Mouse (Mus musculus): ENCODE measurements around the gene Rbpms2. TPM values are rescaled to one million over a fixed set of nuclear protein-coding genes. Genes with fewer than 3 reads are reported as not detected.
A peak's percentile ranks its signal among the peaks of the same experiment; 100 is the strongest.
"Not testable (repeated sequence)": the region's sequence is repeated elsewhere in the genome, so short reads cannot be mapped to it uniquely, and the experiment has no call there.

Rbpms2 gene
- total RNA-seq, 2 experiments from 2014 or later: 45.2 to 45.6 TPM

DNA sequence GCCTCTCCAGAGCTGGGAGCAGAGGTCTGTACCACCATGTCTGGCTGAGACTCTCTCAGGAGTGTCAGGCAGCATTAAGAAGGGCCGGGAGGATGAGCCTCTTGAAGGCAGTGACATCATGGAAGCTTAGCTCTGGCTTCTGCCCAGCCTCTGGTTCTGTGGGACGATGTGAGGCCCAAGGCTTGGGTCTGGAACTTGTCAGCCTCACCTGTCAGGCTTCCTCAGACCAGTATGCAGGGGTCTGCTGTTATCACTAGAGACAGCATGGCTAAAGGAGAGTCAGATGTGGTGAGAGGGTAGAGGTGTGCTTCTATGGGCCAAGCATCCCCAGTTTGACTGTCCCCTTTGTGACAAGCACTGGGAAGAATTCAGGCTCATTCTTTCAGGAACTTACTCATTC is 16.4 kb upstream of the Rbpms2 start:
- DNase-seq (ENCODE audit: low spot score in 2 of 2): no peak

DNA sequence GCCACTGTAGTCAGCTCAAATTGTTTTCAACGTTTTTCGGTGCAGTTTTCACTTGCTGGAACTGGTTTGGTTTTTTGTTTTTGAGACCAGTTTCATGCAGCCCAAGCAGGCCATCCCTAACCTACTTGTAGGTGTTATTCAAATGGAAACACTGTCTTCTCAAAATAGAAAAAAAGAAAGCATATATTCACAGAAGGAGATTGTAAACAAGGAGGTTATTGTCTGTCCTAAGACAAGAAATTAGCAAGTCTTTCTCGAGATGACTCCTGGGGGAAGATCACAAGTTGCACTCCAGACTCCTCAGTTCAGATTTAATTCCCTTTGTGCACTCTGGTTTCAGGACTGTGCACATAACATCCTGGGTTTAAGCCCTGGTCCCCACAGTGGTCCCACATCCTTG is 10.1 kb upstream of the Rbpms2 start:
- no peak for DNase-seq (ENCODE audit: low spot score in 2 of 2)

DNA sequence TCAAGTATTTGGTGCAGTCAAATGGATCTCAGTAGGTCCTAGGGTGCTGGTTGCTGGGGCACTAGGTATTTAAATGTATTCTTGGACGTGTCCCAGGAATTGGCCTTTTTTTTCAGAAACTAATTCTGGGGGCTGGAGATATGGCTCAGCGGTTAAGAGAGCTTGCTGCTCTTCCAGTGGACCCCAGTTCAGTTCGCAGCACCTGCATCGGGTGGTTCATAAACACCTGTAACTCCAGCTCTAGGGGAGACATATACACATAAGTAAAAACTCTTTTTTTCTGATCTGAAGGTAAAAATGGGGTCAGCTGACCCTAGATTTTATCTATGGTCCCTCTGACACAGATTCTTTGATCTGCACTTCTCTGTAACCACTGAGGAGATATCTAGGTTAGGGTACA is 8.3 kb upstream of the Rbpms2 start:
- no peak for DNase-seq (ENCODE audit: low spot score in 2 of 2)

DNA sequence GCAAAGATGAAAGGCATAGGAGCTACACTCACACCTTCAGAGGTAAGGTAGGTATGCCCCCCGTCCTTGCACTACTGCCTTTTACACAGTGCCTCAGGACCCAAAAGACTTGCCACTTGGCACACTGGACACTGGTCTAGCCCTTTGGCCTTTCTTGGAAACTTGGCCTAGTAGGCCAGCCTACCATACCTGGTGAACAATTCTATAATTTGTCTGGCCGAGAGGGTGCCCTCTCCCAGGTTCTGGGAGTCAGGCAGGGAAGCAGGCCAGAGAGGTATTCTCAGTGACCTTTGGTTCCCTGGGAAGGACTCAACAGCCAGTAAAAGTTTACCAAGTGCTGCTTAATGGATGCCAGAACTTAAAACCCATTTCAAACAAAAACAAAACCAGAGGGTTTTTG is 7.8 kb upstream of the Rbpms2 start:
- DNase-seq (ENCODE audit: low spot score in 2 of 2): no peak

DNA sequence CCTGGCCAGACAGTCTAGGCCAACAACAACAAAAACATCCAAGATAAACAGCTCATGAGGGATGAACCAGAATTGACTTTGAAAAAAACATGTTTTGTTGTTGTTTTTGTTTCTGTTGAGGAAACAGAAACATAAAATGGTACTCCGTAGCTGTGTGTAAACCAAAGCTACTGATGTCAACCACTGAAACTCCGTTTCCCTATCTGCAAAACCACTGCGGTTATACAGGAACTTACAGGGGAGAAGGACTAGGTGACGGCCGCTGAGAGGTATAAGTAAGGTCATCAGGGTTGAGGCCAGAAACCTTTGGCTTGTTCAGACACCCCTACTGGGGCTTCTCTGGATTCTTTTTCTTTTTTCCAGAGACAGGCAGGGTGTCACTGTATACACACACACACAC is 6.6 kb upstream of the Rbpms2 start:
- no peak for DNase-seq (ENCODE audit: low spot score in 2 of 2)

DNA sequence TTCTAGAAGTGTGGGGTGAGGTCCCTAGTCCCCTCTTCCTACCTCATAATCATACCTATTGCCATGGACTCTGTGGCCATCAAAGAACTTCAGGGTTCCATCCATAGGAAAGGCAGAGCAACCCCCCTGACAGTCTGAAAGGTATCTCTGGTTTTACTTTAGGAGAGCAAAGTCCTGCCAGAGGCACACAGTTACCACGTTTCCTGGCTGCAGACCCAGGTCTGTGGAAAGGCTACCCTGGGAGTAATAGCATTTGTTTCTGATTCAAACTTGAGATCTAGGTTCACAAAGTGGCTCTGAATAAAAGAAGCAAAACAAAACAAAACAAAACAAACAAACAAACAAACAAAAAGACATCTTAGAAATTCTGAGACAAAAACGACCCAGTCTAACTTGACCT is 5.2 kb upstream of the Rbpms2 start:
- no peak for DNase-seq (ENCODE audit: low spot score in 2 of 2)

DNA sequence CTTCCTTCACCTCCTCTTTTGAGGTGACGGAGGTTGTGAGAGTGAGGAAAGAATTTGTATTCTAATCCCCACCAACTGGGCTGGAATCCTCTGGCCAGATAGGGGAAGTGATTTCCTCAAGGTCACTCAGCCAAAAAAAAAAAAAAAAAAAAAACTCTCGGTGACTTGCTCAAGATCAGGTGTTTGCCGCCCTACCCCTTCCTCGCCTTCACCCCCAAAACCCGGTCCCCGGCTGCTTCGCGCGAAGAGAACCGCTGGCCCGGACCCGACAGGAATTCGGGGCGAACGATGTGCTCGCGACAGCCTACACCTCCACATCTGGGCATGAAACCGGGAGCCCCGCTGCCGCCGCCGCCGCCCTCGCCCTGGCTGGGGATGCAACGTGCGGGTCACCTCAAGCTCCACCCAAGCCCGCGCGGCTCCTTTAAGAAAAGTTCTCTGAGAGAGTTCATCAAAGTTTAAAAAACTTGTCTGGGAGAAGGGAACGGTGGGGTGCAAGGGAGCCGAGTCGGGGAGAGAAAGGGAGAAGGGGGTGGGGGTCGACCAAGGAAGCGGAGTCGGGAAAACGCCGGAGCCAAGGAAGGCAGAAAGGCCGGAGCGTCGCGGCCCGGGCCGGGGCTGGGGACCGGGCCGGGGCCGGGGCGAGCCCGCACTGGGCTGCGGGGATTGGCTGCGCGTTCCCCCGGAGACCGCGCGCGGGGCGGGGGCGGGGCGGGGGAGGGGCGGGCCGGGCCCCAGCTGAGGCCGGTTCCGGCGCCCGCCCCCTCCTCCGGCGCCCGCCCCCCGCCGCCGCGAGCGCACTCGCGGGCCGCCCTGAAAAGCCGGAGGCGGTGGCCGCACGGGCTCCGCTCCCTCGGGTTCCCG is 551 bp downstream of the Rbpms2 start:
- peak; percentile 37 to 48 for DNase-seq (ENCODE audit: low spot score in 2 of 2)

DNA sequence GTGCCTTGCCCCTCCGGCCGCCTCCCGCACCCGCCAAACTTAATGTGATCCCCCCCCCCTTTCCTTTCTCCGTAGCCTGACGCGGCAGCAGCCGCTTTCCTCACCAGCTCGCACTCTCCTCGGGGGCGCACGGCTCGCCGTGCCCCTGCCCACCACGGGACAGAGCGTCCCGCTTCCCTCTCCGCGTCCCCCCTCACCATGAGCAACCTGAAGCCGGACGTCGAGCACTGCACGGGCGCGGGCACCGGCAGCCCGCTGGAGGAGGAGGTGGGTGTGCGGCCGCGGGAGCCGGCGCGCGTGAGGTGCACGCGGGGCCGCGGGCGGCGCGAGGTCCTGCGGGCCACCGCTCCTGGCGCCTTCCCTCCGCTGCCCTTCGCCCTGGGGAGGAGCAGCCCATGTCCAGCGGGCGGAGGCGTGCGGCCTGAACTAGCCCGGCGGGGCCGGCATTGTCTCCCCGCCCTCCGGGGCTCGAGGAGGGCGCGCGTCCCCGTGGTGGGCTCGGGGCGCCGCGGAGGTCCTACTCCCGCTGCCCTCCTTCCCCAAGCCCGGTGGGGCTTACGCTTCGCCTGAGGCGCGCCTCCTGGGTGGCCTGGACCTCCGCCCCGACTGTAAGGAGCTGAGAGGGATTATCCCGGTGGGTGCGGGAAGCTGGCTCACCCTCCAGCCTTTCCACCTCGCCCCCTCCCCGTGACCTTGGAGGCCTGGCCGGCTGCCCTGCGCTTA is 1.3 kb downstream of the Rbpms2 start:
- DNase-seq (ENCODE audit: low spot score in 2 of 2): no peak

DNA sequence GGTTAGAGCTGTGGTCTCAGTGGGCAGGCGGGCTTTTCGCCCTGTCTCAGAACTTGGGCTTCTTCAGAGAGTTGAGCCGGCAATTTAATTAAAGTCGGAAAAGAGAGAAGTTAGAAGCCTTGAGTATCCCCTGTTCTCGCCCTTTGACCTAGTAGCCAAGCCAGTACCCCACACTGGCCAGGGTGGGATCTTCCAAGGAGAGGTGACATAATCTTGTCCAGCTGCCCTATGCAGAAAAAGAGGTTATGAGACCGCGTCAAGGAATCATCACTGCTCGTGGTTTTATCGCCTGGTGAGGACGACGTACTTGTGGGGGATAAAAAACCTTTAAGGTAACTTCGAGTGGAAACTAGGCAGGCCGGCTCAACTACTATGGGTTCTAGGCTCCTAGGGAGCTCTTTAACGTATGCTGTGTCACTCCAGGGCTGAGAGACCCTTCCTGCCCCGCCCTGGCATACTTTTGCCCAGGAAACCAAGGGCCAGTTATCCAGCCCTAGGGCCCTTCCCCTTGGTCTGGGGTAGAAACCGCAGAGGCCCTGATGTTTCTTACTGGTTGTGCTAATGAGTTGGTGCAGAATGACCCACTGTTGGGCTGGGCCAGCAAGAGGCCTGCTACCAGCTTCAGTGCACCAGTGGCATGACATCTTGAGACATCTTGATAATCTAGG is 2.0 kb downstream of the Rbpms2 start:
- no peak for DNase-seq (ENCODE audit: low spot score in 2 of 2)

DNA sequence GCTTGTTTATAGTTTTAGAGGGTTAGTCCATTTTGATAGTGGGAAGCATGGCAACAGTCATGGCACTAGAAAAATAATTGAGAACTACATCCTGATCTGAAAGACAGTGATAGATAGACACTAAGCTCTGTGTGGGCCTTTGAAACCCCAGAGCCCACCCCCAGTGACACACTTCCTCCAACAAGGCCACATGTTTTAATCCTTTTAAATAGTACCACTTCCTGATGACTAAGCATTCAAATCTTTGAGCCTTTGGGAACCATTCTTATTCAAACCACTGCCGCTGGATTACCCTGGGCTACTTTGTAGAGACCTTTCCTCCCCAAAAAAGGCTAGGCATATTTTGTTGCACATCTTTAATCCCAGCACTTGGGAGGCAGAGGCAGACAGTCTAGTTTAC is 6.3 kb downstream of the Rbpms2 start:
- DNase-seq (ENCODE audit: low spot score in 2 of 2): no peak

DNA sequence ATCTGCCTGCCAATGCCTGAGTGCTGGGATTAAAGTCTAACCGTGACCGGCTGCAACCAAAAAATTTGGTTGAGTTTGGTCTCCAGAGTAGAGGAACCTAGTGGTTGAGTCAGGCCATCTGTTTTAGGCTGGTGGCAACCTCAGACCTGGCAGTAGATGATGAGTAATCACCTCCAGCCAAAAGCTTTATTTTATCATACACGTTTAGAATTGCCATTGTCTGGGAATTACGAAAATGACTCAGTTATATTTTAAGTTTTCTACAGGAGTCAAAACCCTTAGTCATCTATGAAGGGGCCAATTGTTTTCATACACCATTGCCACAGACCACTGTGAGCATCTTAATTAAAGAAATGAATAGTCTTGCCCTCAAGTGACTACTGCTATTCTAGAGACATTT is 7.5 kb downstream of the Rbpms2 start:
- DNase-seq (ENCODE audit: low spot score in 2 of 2): no peak

DNA sequence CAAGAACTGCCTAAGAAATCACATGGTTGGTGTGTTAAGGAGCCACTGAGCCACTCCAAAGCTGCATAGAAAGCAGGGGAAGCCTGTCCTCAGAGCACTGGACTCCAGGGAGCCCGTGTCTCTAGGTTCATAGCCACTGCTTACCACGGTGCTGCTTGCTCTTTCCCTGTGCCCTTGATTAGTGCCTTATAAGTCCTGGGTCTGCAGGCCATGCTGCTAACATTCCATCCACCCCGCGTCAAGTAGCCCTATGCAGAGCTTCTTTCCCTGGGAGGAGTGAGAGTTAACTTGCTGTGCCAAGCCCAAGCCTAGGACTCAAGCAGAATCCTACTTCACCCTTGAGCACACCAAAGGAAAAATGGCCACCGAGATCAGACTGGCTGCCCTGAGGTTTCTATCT is 9.6 kb downstream of the Rbpms2 start:
- no peak for DNase-seq (ENCODE audit: low spot score in 2 of 2)

DNA sequence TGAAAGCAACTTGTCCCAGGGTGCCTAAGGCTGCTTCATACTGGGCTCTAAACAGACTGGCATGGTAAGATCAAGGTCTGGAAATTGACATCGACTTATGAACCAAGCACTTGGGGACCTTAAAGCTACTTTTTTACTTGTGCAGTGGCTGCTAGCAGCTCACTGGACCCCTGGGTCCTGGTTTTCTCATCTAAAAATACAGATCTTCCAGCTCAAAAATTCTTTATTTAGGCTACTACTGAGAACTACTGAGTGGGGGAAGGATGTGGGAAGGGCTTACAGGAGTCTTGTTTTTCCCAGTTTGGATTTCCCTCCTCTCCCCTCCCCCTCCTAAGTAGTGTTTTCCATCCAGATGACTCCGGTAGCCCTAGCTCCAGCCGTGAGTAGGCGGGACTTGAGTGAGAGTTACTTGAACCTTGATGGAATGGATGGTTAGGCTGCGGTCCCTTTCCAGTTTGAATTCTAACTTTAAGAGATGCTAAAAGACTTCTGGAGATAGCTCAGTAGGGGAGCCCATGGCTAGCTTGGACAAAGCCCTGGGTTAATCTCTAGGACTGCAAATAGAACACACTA is 11.5 kb downstream of the Rbpms2 start:
- no peak for DNase-seq (ENCODE audit: low spot score in 2 of 2)

DNA sequence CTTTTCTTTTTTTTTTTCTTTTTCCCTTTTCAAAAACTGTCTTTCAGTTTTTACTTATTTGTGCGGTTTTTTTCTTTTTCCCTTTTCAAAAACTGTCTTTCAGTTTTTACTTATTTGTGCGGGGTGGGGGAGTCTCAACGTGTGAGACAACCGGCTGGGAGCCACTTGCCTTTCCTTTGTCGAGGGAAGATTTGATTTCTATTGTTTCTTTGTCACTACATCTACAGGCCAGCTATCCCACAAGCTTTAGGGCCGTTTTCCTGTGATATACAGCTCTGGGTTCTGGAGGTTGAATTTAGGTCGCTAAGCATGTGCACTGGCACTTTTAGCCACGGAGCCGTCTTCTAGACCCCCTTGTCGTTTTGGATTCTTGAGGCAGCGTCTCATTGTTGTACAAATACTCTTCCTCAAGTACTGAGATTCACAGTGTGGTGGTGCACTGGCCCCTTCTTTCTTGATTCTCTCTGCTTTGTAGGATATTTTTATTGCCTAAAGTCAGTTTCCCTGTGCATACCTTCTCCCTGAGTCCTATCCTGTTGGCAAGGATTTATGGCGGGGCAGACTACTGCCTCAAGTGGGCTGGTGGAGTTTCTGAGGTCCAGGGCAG is 12.1 kb downstream of the Rbpms2 start:
- no peak for DNase-seq (ENCODE audit: low spot score in 2 of 2)

DNA sequence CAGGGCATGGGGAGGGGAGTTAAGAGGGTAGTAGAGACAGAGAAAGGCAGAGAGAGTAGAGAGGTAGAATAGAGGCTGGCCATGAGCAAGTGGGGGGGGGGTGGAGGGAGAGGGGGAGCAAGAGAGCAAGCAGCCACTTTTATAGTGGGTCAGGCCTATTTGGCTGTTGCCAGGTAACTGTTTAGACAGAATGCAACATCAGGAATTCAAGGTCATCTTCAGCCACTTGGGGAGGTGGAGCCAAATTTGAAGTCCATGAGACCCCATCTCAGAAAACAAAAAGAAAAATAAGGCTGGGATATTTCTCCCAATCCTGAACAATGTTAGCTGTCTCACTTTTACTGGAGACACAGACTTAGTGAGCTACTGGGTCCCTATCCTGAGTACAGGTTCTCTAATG is 13.1 kb downstream of the Rbpms2 start:
- no peak for DNase-seq (ENCODE audit: low spot score in 2 of 2)

DNA sequence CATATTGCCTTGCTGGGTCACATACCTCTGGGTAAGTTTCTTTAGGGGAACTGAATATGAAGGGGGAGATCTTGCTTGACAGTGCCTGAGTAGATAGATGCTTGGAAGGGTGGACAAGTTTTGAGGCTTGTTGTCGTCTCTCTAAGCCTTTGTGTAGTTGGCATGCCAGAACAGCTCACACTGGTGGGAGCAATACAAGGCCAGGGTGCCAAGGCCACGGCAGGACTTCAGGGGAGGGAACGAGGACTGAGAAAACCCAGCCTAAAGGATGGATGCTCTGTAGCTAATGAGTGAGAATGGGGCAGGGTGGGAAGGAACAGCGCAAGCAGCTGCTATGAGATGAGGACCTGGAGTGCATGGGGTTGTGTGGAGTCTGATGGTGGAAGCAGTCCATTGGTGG is 15.5 kb downstream of the Rbpms2 start:
- DNase-seq (ENCODE audit: low spot score in 2 of 2): no peak

DNA sequence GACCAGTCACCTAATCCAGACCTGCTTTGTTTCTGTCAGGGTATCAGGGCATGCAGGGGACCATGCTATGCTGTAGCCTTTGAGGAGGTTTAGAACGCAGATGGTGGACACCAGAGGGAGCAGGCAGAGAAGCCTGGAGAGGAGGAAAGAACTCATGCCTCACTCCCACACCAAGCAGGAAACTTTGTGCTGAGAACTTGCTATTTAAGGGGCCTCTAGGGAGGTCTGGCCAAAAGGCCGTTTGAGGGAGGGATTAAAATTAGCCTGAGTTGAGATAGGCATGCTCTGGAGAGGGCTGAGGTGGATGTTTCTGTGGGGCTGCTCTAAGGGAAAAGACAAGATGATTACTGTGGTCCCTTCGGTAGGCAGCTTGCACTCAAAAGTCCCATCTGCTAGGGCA is 16.5 kb downstream of the Rbpms2 start:
- DNase-seq (ENCODE audit: low spot score in 2 of 2): no peak

DNA sequence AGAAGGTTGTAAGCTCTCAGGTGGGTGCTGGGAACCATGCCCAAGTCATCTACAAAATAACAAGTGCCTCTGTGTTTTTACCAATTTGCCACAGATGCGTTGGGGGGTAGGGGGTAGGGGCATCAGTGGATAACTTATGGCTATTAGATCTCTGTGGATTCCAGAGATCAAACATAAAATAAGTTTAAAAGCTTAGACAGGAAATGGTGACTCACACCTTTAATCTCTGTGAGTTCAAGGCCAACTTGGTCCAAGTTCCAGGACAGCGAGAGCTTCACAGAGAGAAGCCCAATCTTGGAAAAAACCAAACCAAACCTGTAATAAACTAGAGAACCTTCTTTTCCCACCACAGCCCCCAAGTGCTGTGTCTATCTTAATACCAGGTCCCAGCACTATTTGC is 17.3 kb downstream of the Rbpms2 start:
- no peak for DNase-seq (ENCODE audit: low spot score in 2 of 2)

DNA sequence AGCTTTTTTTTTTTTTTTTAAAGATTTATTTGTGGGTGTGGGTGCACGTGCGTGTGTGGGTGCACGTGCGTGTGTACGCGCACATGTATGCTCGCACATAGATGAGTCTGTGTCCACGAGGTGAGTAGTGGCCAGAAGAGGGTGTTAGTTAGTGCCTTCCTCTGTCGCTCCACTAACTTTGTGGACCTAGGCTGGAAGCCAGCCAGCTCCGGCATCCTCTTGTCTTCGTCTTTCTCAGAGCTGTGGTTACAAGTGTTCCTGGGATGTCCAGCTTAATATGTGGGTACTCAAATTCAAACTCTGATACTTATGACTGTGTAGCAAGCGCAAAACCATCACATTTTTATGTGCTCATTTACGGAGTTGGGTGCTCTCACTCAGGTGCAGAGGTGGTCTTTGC is 19.3 kb downstream of the Rbpms2 start:
- no peak for DNase-seq (ENCODE audit: low spot score in 2 of 2)

DNA sequence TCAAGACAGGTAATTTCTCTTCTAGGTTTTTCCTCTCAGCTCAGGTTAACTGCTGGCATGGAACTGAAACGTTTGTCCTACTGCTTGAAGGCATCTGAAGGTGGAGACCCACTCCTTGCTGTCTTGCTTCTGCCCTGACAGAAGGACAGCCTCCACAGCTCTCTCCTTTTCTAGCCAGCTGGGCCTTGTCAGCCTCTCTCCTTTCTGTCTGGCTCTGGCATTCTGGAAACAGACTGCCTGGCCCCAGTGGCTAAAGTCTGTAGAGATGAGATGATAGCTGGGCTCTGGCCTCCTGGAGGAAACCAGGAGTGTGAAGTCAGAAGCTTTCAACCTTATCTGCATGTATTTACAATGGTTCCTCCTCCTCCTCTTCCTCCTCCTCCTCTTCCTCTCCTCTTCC is 20.5 kb downstream of the Rbpms2 start:
- DNase-seq (ENCODE audit: low spot score in 2 of 2): no peak

DNA sequence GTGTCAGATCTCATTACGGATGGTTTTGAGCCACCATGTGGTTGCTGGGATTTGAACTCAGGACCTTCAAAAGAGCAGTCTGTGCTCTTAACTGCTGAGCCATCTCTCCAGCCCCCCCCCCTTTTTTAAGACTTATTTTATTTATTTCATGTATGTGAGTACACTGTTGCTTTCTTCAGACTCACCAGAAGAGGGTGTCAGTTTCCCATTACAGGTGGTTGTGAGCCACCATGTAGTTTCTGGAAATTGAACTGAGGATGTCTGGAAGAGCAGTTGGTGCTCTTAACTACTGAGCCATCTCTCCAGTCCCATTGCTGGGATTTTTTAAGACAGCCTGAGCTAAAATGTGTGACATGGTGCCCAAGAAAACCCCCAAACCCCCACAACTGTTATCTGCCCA is 22.5 kb downstream of the Rbpms2 start:
- not testable (repeated sequence) for DNase-seq (ENCODE audit: low spot score in 2 of 2)

Data from adrenal gland, postnatal 4 days (tissue).